Mouse (Mus musculus) small intestine, adult 2 months (tissue): ENCODE measurements at regions not wholly inside any gene's neighbourhood (a gene's known extent, or its start where the extent isn't known, plus 50 kb on each side); places are given as distances from the start of the nearest gene placed in this dataset.

Source experiments
- H3K27ac ChIP-seq: fragments of 200-500 bp; 2 replicates; pipeline ENCODE4 v1.5.1; 2012; ENCODE audit warnings: low read depth, low read length, control low read depth, inconsistent platforms; ENCODE audit not compliant: insufficient read depth
- H3K27me3 ChIP-seq: fragments of 200-500 bp; 2 replicates; pipeline ENCODE4 v1.6.1; 2012; ENCODE audit warnings: mild to moderate bottlenecking, moderate library complexity, low read length, inconsistent platforms; ENCODE audit not compliant: control insufficient read depth, insufficient read depth
- H3K36me3 ChIP-seq: fragments of 200-500 bp; 2 replicates; pipeline ENCODE4 v1.6.1; 2012; ENCODE audit warnings: mild to moderate bottlenecking, low read length, control low read depth, inconsistent platforms; ENCODE audit not compliant: control insufficient read depth, insufficient read depth
- H3K4me1 ChIP-seq: fragments of 200-500 bp; 2 replicates; pipeline ENCODE4 v1.6.1; 2012; ENCODE audit warnings: low read length, inconsistent platforms, mixed read lengths; ENCODE audit not compliant: control insufficient read depth, insufficient read depth, insufficient read length
- H3K4me3 ChIP-seq: fragments of 200-500 bp; 2 replicates; pipeline ENCODE4 v1.5.1; 2012; ENCODE audit warnings: low read depth, mild to moderate bottlenecking, control low read depth, inconsistent platforms, low read length, moderate library complexity
- CTCF ChIP-seq: fragments of 200-500 bp; IDR thresholded peaks from 2 replicates; pipeline ENCODE4 v1.5.1; 2012; ENCODE audit warnings: low read depth, mild to moderate bottlenecking, control low read depth, inconsistent platforms, low read length, moderate library complexity, mixed read lengths; ENCODE audit not compliant: insufficient replicate concordance, insufficient read length; ENCODE audit errors: extremely low read depth
- POLR2A ChIP-seq: fragments of 200-500 bp; IDR thresholded peaks from 2 replicates; pipeline ENCODE4 v1.6.1; 2012; ENCODE audit warnings: low read depth, mild to moderate bottlenecking, control low read depth, inconsistent platforms, low read length, moderate library complexity
- WGBS: fragments of 180-500 bp; shearing (Covaris S2); methylation state at CpG from one replicate; pipeline ENCODE4 v1.1.7; 2018; 5-methylcytosine and 5-hydroxymethylcytosine counted together

DNA sequence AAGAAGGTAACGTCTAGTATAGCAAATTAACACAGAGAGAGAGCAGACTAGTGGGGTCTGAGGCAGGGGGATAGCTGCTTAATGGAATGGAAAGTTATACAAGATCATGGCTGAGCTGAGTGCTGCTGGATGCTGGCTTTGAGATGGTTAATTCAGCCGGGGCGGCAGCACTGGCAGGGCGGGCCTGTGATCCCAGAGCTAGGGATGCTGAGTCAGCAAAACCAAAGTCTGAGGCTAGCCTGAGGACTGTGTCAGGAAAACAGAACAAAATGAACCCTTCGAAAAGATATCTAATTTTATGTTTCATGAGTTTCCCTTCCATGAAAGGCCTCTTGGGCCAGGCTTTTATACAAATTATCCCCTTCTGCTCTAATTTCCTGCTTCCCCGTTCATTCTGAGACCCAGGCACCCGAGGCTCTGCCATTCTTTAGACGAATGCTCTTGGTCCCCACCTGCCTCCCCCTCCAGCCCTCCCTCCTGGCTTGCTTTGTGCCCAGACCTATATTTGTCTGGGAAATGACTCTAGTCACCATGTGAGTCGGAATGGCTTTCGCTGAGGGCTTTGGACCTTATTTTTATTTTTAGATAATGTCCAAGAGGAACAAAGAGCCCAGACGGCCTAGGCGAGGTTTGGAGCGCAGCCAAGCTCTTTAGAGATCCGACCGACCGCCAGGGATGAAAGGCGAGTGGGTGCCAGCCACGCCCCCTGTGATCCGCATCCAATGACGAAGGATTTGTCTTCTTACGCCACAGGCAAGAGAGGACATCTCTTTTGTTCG lies 67.6 kb upstream of the Sec14l1 start:
- TF ChIP-seq CTCF: no peak
- no peak for TF ChIP-seq POLR2A
- Histone ChIP-seq H3K4me1 (no peaks in the 10 kb centered on the region), H3K4me3 (no peak overlapping the region), H3K27me3 (no peaks in the 10 kb centered on the region), H3K36me3 (no peaks in the 10 kb centered on the region), H3K27ac (no peak overlapping the region)
- WGBS: 12% methylated on average over 22 of the region's 22 CpGs

DNA sequence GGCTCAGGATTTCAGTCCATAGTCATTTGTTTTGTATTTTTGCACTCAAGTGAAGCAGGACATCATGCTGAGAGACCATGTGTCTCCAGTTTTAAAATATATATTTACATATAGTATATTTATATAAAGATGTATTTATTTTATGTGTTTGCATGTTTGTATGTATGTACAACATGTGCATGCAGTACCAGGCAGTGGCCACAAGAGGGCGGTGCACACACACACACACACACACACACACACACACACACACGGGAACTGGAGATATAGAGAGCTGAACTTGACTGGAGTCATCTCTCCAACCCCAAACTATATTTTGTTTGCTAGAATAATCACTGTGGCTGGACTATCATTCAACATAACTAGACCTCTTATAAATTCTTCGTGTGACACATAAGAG lies 66.1 kb upstream of the Sec14l1 start:
- no peak overlapping the region for H3K4me3 ChIP-seq
- no peak overlapping the region for H3K27ac ChIP-seq
- no peaks in the 10 kb centered on the region for H3K27me3 ChIP-seq
- peak; percentile 27; the same call in 1 of the 2 replicates for TF ChIP-seq CTCF
- no peak for TF ChIP-seq POLR2A
- no peaks in the 10 kb centered on the region for H3K36me3 ChIP-seq
- H3K4me1 ChIP-seq: no peaks in the 10 kb centered on the region
- WGBS: 82% methylated on average over 3 of the region's 3 CpGs

- Histone ChIP-seq H3K4me3 (no peak overlapping the region), H3K36me3 (no peaks in the 10 kb centered on the region), H3K27ac (no peak overlapping the region), H3K4me1 (no peaks in the 10 kb centered on the region), H3K27me3 (no peaks in the 10 kb centered on the region)
- WGBS: 91% methylated on average over 7 of the region's 7 CpGs
- TF ChIP-seq POLR2A: no peak
- TF ChIP-seq CTCF: no peak
These were observed 64.2 kb upstream of the Sec14l1 start for GRCm38 (mm10) chr11:117050788-117051187.

DNA sequence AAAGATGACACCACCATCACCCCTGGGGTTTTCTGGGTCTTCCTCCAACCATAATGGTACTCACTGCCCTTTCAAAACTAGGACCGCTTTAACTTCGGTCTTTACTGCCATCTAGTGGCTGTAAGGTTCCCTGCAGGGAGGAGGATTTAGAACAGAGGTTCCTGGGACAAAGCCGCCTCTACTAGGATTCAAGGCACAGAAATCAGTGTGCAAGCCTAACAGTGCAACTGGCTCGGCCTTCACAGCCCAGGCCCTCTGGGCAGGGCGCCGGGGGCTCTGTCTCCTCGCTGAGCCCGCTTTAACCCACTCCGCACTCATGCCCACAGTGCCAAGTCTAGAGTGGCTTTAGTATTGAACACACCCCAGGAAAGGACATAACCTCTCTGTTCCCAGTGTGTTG lies 58.0 kb upstream of the Sec14l1 start:
- WGBS: 12% methylated on average over 9 of the region's 9 CpGs
- Histone ChIP-seq H3K36me3 (no peaks in the 10 kb centered on the region), H3K4me3 (no peak overlapping the region), H3K4me1 (peaks cover 4% of the 10 kb centered on the region), H3K27me3 (no peaks in the 10 kb centered on the region), H3K27ac (no peak overlapping the region)
- TF ChIP-seq POLR2A: no peak
- TF ChIP-seq CTCF: peak; percentile 50; the same call in 1 of the 2 replicates

DNA sequence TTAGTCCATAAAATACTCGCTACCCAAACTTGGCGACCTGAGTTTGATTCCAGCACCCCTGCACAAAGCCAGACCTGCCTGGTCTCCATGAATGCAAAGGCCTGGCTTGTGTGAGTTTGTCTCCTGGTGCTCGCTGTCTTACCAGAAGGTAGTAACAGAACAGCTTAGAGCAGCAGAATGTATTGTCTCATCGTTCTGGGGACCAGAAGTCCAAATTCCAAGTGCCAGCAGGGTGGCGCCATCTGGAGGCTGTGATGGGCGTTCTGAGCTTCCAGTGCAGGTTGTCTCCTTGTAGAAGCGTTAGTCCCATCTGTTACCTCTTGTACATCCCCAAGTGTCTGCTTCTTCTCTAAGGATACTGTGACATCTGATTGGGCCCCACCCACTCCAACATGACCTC lies 57.5 kb upstream of the Sec14l1 start:
- no peaks in the 10 kb centered on the region for H3K36me3 ChIP-seq
- 26% methylated on average over 7 of the region's 7 CpGs for WGBS
- H3K27ac ChIP-seq: no peak overlapping the region
- TF ChIP-seq CTCF (peak; percentile 64; the same call in 1 of the 2 replicates), POLR2A (no peak)
- no peak overlapping the region for H3K4me3 ChIP-seq
- H3K4me1 ChIP-seq: peaks cover 4% of the 10 kb centered on the region
- no peaks in the 10 kb centered on the region for H3K27me3 ChIP-seq

DNA sequence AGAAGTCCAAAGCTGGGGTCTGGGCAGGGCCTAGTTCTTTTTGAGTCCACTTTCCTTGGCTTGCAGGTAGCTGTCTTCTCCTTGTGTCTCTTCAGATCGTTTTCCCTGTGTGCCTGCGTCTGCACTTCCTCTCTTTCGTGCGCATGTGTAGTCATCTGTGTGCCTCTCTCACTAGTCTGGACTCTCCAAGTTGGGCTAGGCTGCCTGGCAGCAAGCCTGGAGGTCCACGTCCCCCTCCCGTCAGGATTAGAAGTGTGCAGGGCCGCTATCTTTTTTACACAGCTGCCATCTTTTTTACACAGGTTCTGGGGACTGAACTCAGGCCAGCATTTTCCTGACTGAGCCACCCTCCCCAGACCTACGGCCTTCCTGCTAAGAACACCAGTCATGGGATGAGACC lies 55.8 kb upstream of the Sec14l1 start:
- Histone ChIP-seq H3K4me3 (no peak overlapping the region), H3K27me3 (no peaks in the 10 kb centered on the region), H3K36me3 (no peaks in the 10 kb centered on the region), H3K4me1 (peaks cover 4% of the 10 kb centered on the region), H3K27ac (no peak overlapping the region)
- TF ChIP-seq CTCF: no peak
- no peak for TF ChIP-seq POLR2A
- WGBS: 62% methylated on average over 8 of the region's 8 CpGs

GRCm38 (mm10) chr11:117059981-117060705 lies 54.8 kb upstream of the Sec14l1 start:
- no peak overlapping the region for H3K4me3 ChIP-seq
- H3K27me3 ChIP-seq: no peaks in the 10 kb centered on the region
- H3K4me1 ChIP-seq: peaks cover 4% of the 10 kb centered on the region
- H3K36me3 ChIP-seq: no peaks in the 10 kb centered on the region
- 21% methylated on average over 19 of the region's 19 CpGs for WGBS
- TF ChIP-seq CTCF (no peak), POLR2A (no peak)
- no peak overlapping the region for H3K27ac ChIP-seq
